Mouse (Mus musculus): ENCODE measurements around the gene Ccl1. TPM values are rescaled to one million over a fixed set of nuclear protein-coding genes. Genes with fewer than 3 reads are reported as not detected.

The Ccl1 gene
- polyA plus RNA-seq, 1 experiment from 2014 or later, result not detected

- Histone ChIP-seq H3K27ac (ENCODE audit: low read length) (peak overlapping the region; percentile 89), H3K9ac (ENCODE audit: low read length) (no peak overlapping the region), H3K9me3 (ENCODE audit: control insufficient read depth, low read length) (no peaks in the 10 kb centered on the region), H3K27me3 (ENCODE audit: control insufficient read depth, insufficient read depth, low read depth, low read length) (no peaks in the 10 kb centered on the region), H3K4me1 (replicated peaks; ENCODE audit: control insufficient read depth, insufficient read depth, low read length) (peaks cover 2% of the 10 kb centered on the region; the same call in 1 of the 2 replicates), H3K36me3 (ENCODE audit: control insufficient read depth, insufficient read depth, low read length) (no peaks in the 10 kb centered on the region), H3K4me2 (ENCODE audit: low read depth, low read length) (no peak overlapping the region), H3K4me3 (ENCODE audit: low read length) (no peak overlapping the region)
- ATAC-seq (ENCODE audit: low read depth), result peak; percentile 93
- WGBS, result 47% methylated on average over 7 of the region's 7 CpGs
Observed at GRCm38 (mm10) chr11:82171316-82172071, 134.0 kb downstream of the Ccl1 start.

DNA sequence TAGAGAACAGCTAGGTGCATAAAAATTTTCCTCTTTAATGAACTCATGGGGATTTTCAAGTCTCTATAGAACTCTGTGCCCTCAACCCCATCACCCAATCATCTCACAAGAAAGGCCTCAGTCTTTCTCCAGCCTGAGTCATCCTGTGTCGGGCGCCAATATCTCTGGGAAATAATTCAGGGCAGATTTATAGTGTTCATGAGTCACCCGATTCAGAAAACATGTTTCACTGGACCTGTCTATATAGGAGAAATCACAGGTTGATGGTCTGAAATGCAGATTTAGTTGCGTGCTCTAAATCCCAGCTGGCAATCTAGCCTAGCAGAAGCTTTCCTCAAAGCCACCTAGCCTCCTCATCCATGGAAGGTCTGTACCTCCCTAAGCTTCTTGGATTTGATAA, 136.0 kb downstream of the Ccl1 start:
- no peak overlapping the region for H3K27ac ChIP-seq (ENCODE audit: low read length)
- peaks cover 2% of the 10 kb centered on the region; the same call in 1 of the 2 replicates for H3K4me1 ChIP-seq (replicated peaks; ENCODE audit: control insufficient read depth, insufficient read depth, low read length)
- no peak overlapping the region for H3K4me2 ChIP-seq (ENCODE audit: low read depth, low read length)
- 89% methylated on average over 4 of the region's 4 CpGs for WGBS
- H3K27me3 ChIP-seq (ENCODE audit: control insufficient read depth, insufficient read depth, low read depth, low read length), result no peaks in the 10 kb centered on the region
- H3K4me3 ChIP-seq (ENCODE audit: low read length), result no peak overlapping the region
- no peaks in the 10 kb centered on the region for H3K36me3 ChIP-seq (ENCODE audit: control insufficient read depth, insufficient read depth, low read length)
- no peaks in the 10 kb centered on the region for H3K9me3 ChIP-seq (ENCODE audit: control insufficient read depth, low read length)
- H3K9ac ChIP-seq (ENCODE audit: low read length), result no peak overlapping the region
- no peak for ATAC-seq (ENCODE audit: low read depth)

DNA sequence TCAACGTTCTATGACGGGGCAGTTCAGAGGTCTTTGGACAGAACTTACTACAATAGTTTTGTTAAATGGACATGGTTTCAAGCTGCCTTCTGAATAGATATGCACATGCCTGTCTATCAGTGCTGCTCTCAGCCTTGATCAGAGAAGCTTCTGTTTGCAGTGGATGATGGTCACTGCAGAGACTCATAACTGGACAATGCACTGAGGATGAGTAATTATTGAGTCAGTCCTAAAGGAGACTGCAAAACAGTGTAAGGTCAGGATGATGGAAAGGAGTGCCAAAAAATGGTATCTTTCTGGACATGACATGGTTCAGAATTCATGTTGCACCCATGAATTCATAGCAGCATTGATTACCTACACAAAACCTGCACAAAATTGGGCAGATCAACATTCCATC, 137.2 kb downstream of the Ccl1 start:
- no peaks in the 10 kb centered on the region for H3K27me3 ChIP-seq (ENCODE audit: control insufficient read depth, insufficient read depth, low read depth, low read length)
- WGBS, result 93% methylated on average over 2 of the region's 2 CpGs
- H3K4me1 ChIP-seq (replicated peaks; ENCODE audit: control insufficient read depth, insufficient read depth, low read length), result peaks cover 2% of the 10 kb centered on the region; the same call in 1 of the 2 replicates
- ATAC-seq (ENCODE audit: low read depth), result no peak
- H3K27ac ChIP-seq (ENCODE audit: low read length), result no peak overlapping the region
- no peaks in the 10 kb centered on the region for H3K9me3 ChIP-seq (ENCODE audit: control insufficient read depth, low read length)
- H3K9ac ChIP-seq (ENCODE audit: low read length), result no peak overlapping the region
- no peak overlapping the region for H3K4me2 ChIP-seq (ENCODE audit: low read depth, low read length)
- H3K4me3 ChIP-seq (ENCODE audit: low read length), result no peak overlapping the region
- no peaks in the 10 kb centered on the region for H3K36me3 ChIP-seq (ENCODE audit: control insufficient read depth, insufficient read depth, low read length)

GRCm38 (mm10) chr11:82163285-82163684, 142.2 kb downstream of the Ccl1 start:
- Histone ChIP-seq H3K27ac (ENCODE audit: low read length) (no peak overlapping the region), H3K9me3 (ENCODE audit: control insufficient read depth, low read length) (no peaks in the 10 kb centered on the region), H3K27me3 (ENCODE audit: control insufficient read depth, insufficient read depth, low read depth, low read length) (no peaks in the 10 kb centered on the region), H3K4me2 (ENCODE audit: low read depth, low read length) (no peak overlapping the region), H3K36me3 (ENCODE audit: control insufficient read depth, insufficient read depth, low read length) (no peaks in the 10 kb centered on the region), H3K4me3 (ENCODE audit: low read length) (no peak overlapping the region), H3K9ac (ENCODE audit: low read length) (no peak overlapping the region), H3K4me1 (replicated peaks; ENCODE audit: control insufficient read depth, insufficient read depth, low read length) (0 out of 2 replicates have a peak, but pooled peaks cover 2% of the 10 kb centered on the region)
- no peak for ATAC-seq (ENCODE audit: low read depth)
- WGBS, result 61% methylated on average over 8 of the region's 8 CpGs

GRCm38 (mm10) chr11:82159126-82159525, 146.4 kb downstream of the Ccl1 start:
- Histone ChIP-seq H3K4me1 (replicated peaks; ENCODE audit: control insufficient read depth, insufficient read depth, low read length) (0 out of 2 replicates have a peak, but pooled peaks cover 3% of the 10 kb centered on the region), H3K4me2 (ENCODE audit: low read depth, low read length) (no peak overlapping the region), H3K9ac (ENCODE audit: low read length) (no peak overlapping the region), H3K36me3 (ENCODE audit: control insufficient read depth, insufficient read depth, low read length) (no peaks in the 10 kb centered on the region), H3K27ac (ENCODE audit: low read length) (no peak overlapping the region), H3K9me3 (ENCODE audit: control insufficient read depth, low read length) (no peaks in the 10 kb centered on the region), H3K27me3 (ENCODE audit: control insufficient read depth, insufficient read depth, low read depth, low read length) (no peaks in the 10 kb centered on the region), H3K4me3 (ENCODE audit: low read length) (no peak overlapping the region)
- 54% methylated on average over 2 of the region's 2 CpGs for WGBS
- ATAC-seq (ENCODE audit: low read depth), result peak; percentile 82

- H3K27me3 ChIP-seq (ENCODE audit: control insufficient read depth, insufficient read depth, low read depth, low read length), result no peaks in the 10 kb centered on the region
- peaks cover 10% of the 10 kb centered on the region for H3K4me1 ChIP-seq (replicated peaks; ENCODE audit: control insufficient read depth, insufficient read depth, low read length)
- no peak overlapping the region for H3K4me2 ChIP-seq (ENCODE audit: low read depth, low read length)
- no peaks in the 10 kb centered on the region for H3K9me3 ChIP-seq (ENCODE audit: control insufficient read depth, low read length)
- no peak overlapping the region for H3K9ac ChIP-seq (ENCODE audit: low read length)
- 20% methylated on average over 7 of the region's 7 CpGs for WGBS
- ATAC-seq (ENCODE audit: low read depth), result peak; percentile 99
- H3K4me3 ChIP-seq (ENCODE audit: low read length), result no peak overlapping the region
- H3K27ac ChIP-seq (ENCODE audit: low read length), result peak overlapping the region; percentile 86
- no peaks in the 10 kb centered on the region for H3K36me3 ChIP-seq (ENCODE audit: control insufficient read depth, insufficient read depth, low read length)
Observed at GRCm38 (mm10) chr11:82139492-82140094, 165.9 kb downstream of the Ccl1 start.

GRCm38 (mm10) chr11:82136196-82136595, 169.3 kb downstream of the Ccl1 start:
- no peak for ATAC-seq (ENCODE audit: low read depth)

DNA sequence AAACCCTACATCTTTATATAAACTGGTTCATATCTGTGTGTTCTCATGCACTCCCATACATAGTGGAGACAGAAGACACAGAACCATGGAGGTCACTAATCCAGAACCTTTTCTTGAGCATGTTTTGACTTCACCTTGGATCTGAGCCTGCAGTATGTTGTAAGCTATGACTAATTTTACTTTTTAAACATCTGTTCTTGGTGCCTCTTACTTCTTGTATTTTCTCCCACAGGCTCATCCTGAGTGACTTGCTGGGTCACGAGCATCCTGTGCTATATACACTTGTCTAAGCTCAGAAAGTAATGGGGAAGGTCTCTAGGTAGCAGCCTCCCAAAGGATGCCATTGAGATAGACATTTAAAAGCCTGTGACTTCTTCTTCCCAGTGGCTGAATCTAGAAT, 172.5 kb downstream of the Ccl1 start:
- H3K4me1 ChIP-seq (replicated peaks; ENCODE audit: control insufficient read depth, insufficient read depth, low read length), result no peaks in the 10 kb centered on the region
- no peak overlapping the region for H3K4me3 ChIP-seq (ENCODE audit: low read length)
- no peaks in the 10 kb centered on the region for H3K9me3 ChIP-seq (ENCODE audit: control insufficient read depth, low read length)
- no peak overlapping the region for H3K4me2 ChIP-seq (ENCODE audit: low read depth, low read length)
- H3K9ac ChIP-seq (ENCODE audit: low read length), result no peak overlapping the region
- no peak for ATAC-seq (ENCODE audit: low read depth)
- H3K27me3 ChIP-seq (ENCODE audit: control insufficient read depth, insufficient read depth, low read depth, low read length), result no peaks in the 10 kb centered on the region
- WGBS, result 63% methylated on average over 1 of the region's 1 CpGs
- no peaks in the 10 kb centered on the region for H3K36me3 ChIP-seq (ENCODE audit: control insufficient read depth, insufficient read depth, low read length)
- H3K27ac ChIP-seq (ENCODE audit: low read length), result no peak overlapping the region

More at GRCm38 (mm10) chr11:82136196-82136595, 169.3 kb downstream of the Ccl1 start:
- no peaks in the 10 kb centered on the region for H3K9me3 ChIP-seq (ENCODE audit: control insufficient read depth, low read length)
- H3K36me3 ChIP-seq (ENCODE audit: control insufficient read depth, insufficient read depth, low read length), result no peaks in the 10 kb centered on the region
- 78% methylated on average over 2 of the region's 2 CpGs for WGBS
- H3K4me2 ChIP-seq (ENCODE audit: low read depth, low read length), result no peak overlapping the region
- H3K27ac ChIP-seq (ENCODE audit: low read length), result no peak overlapping the region
- H3K27me3 ChIP-seq (ENCODE audit: control insufficient read depth, insufficient read depth, low read depth, low read length), result no peaks in the 10 kb centered on the region
- peaks cover 10% of the 10 kb centered on the region for H3K4me1 ChIP-seq (replicated peaks; ENCODE audit: control insufficient read depth, insufficient read depth, low read length)
- no peak overlapping the region for H3K9ac ChIP-seq (ENCODE audit: low read length)
- H3K4me3 ChIP-seq (ENCODE audit: low read length), result no peak overlapping the region
